Mouse (Mus musculus) cerebellum, adult (tissue): Measurements from ENCODE around the gene Calm2.

Experiments used
- ATAC-seq: cut with Nextera tagmentation; 2 replicates; pipeline ENCODE4 v1.9.2; 2017; ENCODE audit warnings: mild to moderate bottlenecking, moderate library complexity, mixed read lengths; ENCODE audit not compliant: insufficient number of reproducible peaks, low FRiP score, low TSS enrichment

Gene Calm2

GRCm38 (mm10) chr17:87446767-87447611 is at the start of gene Calm2:
Gene Calm2, minus strand, starts transcription at chr17:87446935.
- ATAC-seq = peak; percentile 81

- no peak for ATAC-seq
Observed at GRCm38 (mm10) chr17:87495504-87495903, 48.8 kb upstream of the Calm2 start.

GRCm38 (mm10) chr17:87494310-87494709 is 47.6 kb upstream of the Calm2 start:
- no peak for ATAC-seq

GRCm38 (mm10) chr17:87492286-87492685 is 45.6 kb upstream of the Calm2 start:
- no peak for ATAC-seq

GRCm38 (mm10) chr17:87490295-87490694 is 43.6 kb upstream of the Calm2 start:
- ATAC-seq = no peak

GRCm38 (mm10) chr17:87485751-87486150 is 39.0 kb upstream of the Calm2 start:
- no peak for ATAC-seq

- ATAC-seq = no peak
Observed at GRCm38 (mm10) chr17:87482867-87483266, 36.1 kb upstream of the Calm2 start.

- ATAC-seq = peak; percentile 69; the same call in 1 of the 2 replicates
Observed at GRCm38 (mm10) chr17:87478569-87478968, 31.8 kb upstream of the Calm2 start.

- no peak for ATAC-seq
Observed at GRCm38 (mm10) chr17:87477611-87478010, 30.9 kb upstream of the Calm2 start.

GRCm38 (mm10) chr17:87475356-87475755 is 28.6 kb upstream of the Calm2 start:
- no peak for ATAC-seq

GRCm38 (mm10) chr17:87474501-87474795 is 27.7 kb upstream of the Calm2 start:
- ATAC-seq = no peak

GRCm38 (mm10) chr17:87473736-87474500 is 27.2 kb upstream of the Calm2 start:
- ATAC-seq = peak; percentile 76

- no peak for ATAC-seq
Observed at GRCm38 (mm10) chr17:87473441-87473735, 26.7 kb upstream of the Calm2 start.

- ATAC-seq = no peak
Observed at GRCm38 (mm10) chr17:87472879-87473278, 26.1 kb upstream of the Calm2 start.

GRCm38 (mm10) chr17:87471661-87472060 is 24.9 kb upstream of the Calm2 start:
- no peak for ATAC-seq

- no peak for ATAC-seq
Observed at GRCm38 (mm10) chr17:87470797-87471196, 24.1 kb upstream of the Calm2 start.

- no peak for ATAC-seq
Observed at GRCm38 (mm10) chr17:87470282-87470681, 23.5 kb upstream of the Calm2 start.

- no peak for ATAC-seq
Observed at GRCm38 (mm10) chr17:87469428-87469827, 22.7 kb upstream of the Calm2 start.

- no peak for ATAC-seq
Observed at GRCm38 (mm10) chr17:87468616-87469015, 21.9 kb upstream of the Calm2 start.

- no peak for ATAC-seq
Observed at GRCm38 (mm10) chr17:87461499-87461896, 14.8 kb upstream of the Calm2 start.

GRCm38 (mm10) chr17:87460669-87461498 is 14.1 kb upstream of the Calm2 start:
- ATAC-seq = no peak
